Mouse (Mus musculus) limb, embryonic 14.5 days (tissue): Measurements from ENCODE around the gene Cops9. TPM values are rescaled to one million over a fixed set of nuclear protein-coding genes. Genes with fewer than 3 reads are reported as not detected.

Experiments
- ATAC-seq: fragments of 200-750 bp; cut with Nextera tagmentation; 2 replicates; pipeline ENCODE4 v1.8.0; 2017; ENCODE audit warnings: low read depth, moderate number of reproducible peaks, moderate TSS enrichment; ENCODE audit not compliant: low FRiP score
- DNase-seq: peaks from one replicate; pipeline ENCODE4 v3.0.0-alpha.2; 2015; ENCODE audit warnings: low spot score
- H3K27ac ChIP-seq: fragments of 300-500 bp; sonication (generic); replicated peaks from 2 replicates; pipeline ENCODE4 v1.5.1; 2014; ENCODE audit warnings: low read depth, mild to moderate bottlenecking, low read length, moderate library complexity, mixed read lengths
- H3K27me3 ChIP-seq: fragments of 300-500 bp; sonication (generic); 2 replicates; pipeline ENCODE4 v1.6.1; 2014; ENCODE audit warnings: low read length, mixed read lengths; ENCODE audit not compliant: control insufficient read depth, insufficient read depth
- H3K36me3 ChIP-seq: fragments of 300-500 bp; sonication (generic); 2 replicates; pipeline ENCODE4 v1.6.1; 2014; ENCODE audit warnings: mild to moderate bottlenecking, low read length, moderate library complexity, mixed read lengths; ENCODE audit not compliant: control insufficient read depth, insufficient read depth
- H3K4me1 ChIP-seq: fragments of 300-500 bp; sonication (generic); 2 replicates; pipeline ENCODE4 v1.6.1; 2014; ENCODE audit warnings: antibody characterized with exemption, low read length, mixed read lengths; ENCODE audit not compliant: control insufficient read depth, insufficient read depth
- H3K4me2 ChIP-seq: fragments of 300-500 bp; sonication (generic); replicated peaks from 2 replicates; pipeline ENCODE4 v1.6.1; 2014; ENCODE audit warnings: low read depth, mild to moderate bottlenecking, low read length, moderate library complexity; ENCODE audit not compliant: severe bottlenecking
- H3K4me3 ChIP-seq: fragments of 300-500 bp; sonication (generic); replicated peaks from 2 replicates; pipeline ENCODE4 v1.5.1; 2014; ENCODE audit warnings: low read length
- H3K9ac ChIP-seq: fragments of 300-500 bp; sonication (generic); 2 replicates; pipeline ENCODE4 v1.6.1; 2014; ENCODE audit warnings: mild to moderate bottlenecking, low read depth, low read length, moderate library complexity; ENCODE audit not compliant: severe bottlenecking
- H3K9me3 ChIP-seq: fragments of 300-500 bp; sonication (generic); 2 replicates; pipeline ENCODE4 v1.6.1; 2016; ENCODE audit warnings: low read length; ENCODE audit not compliant: control insufficient read depth
- POLR2A ChIP-seq: fragments of 200-500 bp; IDR thresholded peaks from 2 replicates; pipeline ENCODE4 v1.8.0; 2012; ENCODE audit warnings: inconsistent platforms, mild to moderate bottlenecking, moderate library complexity, borderline replicate concordance; ENCODE audit not compliant: insufficient read depth, insufficient read length; ENCODE audit errors: extremely low read depth
- WGBS: fragments of 180-500 bp; shearing (Covaris S2); extraction: QIAGEN DNeasy Blood & Tissue Kit; methylation state at CpG from one replicate; pipeline ENCODE4 v1.1.7; 2014; 5-methylcytosine and 5-hydroxymethylcytosine counted together
- polyA plus RNA-seq, 2 experiments: library from polyadenylated mRNA; depleted of rRNA in 1 of 2; stranded (reverse) in 1 of 2; unstranded in 1 of 2; fragments of >200 nt; fragmentation: Nextera tagmentation in 1 of 2; extraction: Ambion mirVana in 1 of 2; gene quantifications; 2 replicates each; pipeline versions ENCODE4 v1.2.1 to v1.2.3; 2012 to 2014

Gene Cops9
- polyA plus RNA-seq, 2 experiments = 208 to 441 TPM

DNA sequence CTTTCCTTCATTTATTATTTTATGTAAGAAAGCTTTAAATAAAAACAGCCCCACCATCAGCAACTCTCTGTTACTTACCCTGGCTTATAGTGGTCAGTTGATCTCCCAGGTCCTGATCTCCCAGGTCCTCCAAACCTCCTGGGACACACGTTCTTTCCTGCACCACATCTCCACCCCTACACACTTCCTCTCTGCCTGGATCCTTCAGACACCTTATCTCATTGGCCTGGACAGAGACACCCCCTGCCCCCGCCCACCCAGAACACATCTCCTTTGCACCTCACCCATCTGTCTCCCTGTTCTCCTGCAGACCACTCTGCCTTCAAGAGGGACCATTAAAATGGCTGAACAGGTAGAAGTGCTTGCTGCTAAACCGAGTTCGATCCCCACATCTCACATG lies 5.2 kb upstream of the Cops9 start:
- no peak for ATAC-seq
- 71% methylated on average over 4 of the region's 4 CpGs for WGBS
- TF ChIP-seq POLR2A = no peak

DNA sequence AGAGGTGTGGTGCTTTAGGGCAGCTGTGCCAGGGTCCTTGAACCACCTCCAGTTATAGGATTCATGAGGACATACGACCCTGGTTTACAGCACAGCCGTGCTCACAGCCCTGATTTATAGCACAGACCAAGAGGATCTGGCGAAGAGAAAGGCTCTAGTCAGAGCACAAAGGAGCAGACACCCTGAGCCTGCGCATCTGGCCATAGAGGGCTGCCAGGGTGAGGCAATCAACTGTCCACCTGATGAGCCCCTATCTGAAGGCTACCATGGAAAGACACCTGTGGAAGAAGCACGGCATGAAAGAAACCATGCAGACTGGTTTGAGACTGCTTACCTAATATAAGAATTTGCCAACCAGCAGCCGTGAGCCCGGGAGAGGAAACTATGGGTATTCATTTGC lies 4.8 kb upstream of the Cops9 start:
- Histone ChIP-seq H3K27ac (no peak overlapping the region), H3K36me3 (no peaks in the 10 kb centered on the region), H3K4me2 (no peak overlapping the region), H3K4me3 (no peak overlapping the region), H3K4me1 (no peaks in the 10 kb centered on the region; the same call in none of the 2 replicates), H3K9me3 (no peaks in the 10 kb centered on the region), H3K9ac (no peak overlapping the region), H3K27me3 (no peaks in the 10 kb centered on the region)
- DNase-seq (no peak), ATAC-seq (no peak)
- TF ChIP-seq POLR2A = no peak
- WGBS = 61% methylated on average over 7 of the region's 7 CpGs

More for the DNA sequence above, 5.2 kb upstream of the Cops9 start:
- Histone ChIP-seq H3K4me1 (no peaks in the 10 kb centered on the region; the same call in none of the 2 replicates), H3K4me3 (no peak overlapping the region), H3K4me2 (no peak overlapping the region), H3K9ac (no peak overlapping the region), H3K27me3 (no peaks in the 10 kb centered on the region), H3K9me3 (no peaks in the 10 kb centered on the region), H3K27ac (no peak overlapping the region), H3K36me3 (no peaks in the 10 kb centered on the region)
- no peak for DNase-seq

- no peak for DNase-seq
Measured at GRCm38 (mm10) chr1:92646111-92646510, 4.3 kb upstream of the Cops9 start.

GRCm38 (mm10) chr1:92644916-92645315 lies 3.1 kb upstream of the Cops9 start:
- Histone ChIP-seq H3K9me3 (no peaks in the 10 kb centered on the region), H3K9ac (no peak overlapping the region), H3K27ac (no peak overlapping the region), H3K4me1 (peaks cover 6% of the 10 kb centered on the region), H3K4me2 (no peak overlapping the region), H3K27me3 (no peaks in the 10 kb centered on the region), H3K36me3 (no peaks in the 10 kb centered on the region), H3K4me3 (no peak overlapping the region)
- DNase-seq (no peak), ATAC-seq (no peak)
- TF ChIP-seq POLR2A = no peak
- WGBS = 89% methylated on average over 5 of the region's 5 CpGs

More at GRCm38 (mm10) chr1:92646111-92646510, 4.3 kb upstream of the Cops9 start:
- H3K4me1 ChIP-seq = peaks cover under 1% of the 10 kb centered on the region; the same call in 1 of the 2 replicates
- no peak overlapping the region for H3K4me3 ChIP-seq
- H3K27me3 ChIP-seq = no peaks in the 10 kb centered on the region
- ATAC-seq = no peak
- H3K36me3 ChIP-seq = no peaks in the 10 kb centered on the region
- no peak overlapping the region for H3K27ac ChIP-seq
- no peaks in the 10 kb centered on the region for H3K9me3 ChIP-seq
- H3K4me2 ChIP-seq = no peak overlapping the region
- H3K9ac ChIP-seq = no peak overlapping the region; the same call in 1 of the 2 replicates
- WGBS = 50% methylated on average over 2 of the region's 2 CpGs
- TF ChIP-seq POLR2A = no peak

DNA sequence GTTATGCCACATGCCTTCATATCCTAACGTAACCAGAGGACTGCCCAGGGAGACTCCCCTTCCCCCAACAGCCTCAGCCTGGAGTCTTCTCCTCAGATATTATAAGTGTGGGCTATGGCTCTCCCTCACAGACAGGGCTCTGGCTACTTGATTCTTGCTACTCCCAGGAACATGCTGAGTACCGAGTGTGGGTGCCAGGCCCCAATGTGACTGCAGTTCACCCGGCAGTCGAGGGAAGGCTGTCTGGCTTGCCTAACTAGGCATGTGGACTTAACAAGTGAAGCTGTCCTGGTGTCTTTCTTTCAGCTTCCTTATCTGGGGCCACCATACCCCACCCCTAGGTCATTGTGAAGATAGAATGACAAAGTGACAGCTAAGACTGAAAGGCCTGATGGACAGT lies 1.9 kb upstream of the Cops9 start:
- H3K9ac ChIP-seq = no peak overlapping the region
- ATAC-seq (no peak), DNase-seq (no peak)
- no peaks in the 10 kb centered on the region for H3K27me3 ChIP-seq
- no peak overlapping the region for H3K27ac ChIP-seq
- WGBS = 78% methylated on average over 4 of the region's 4 CpGs
- H3K4me2 ChIP-seq = no peak overlapping the region
- peaks cover 6% of the 10 kb centered on the region for H3K4me1 ChIP-seq
- H3K36me3 ChIP-seq = peaks cover 6% of the 10 kb centered on the region
- H3K9me3 ChIP-seq = no peaks in the 10 kb centered on the region
- H3K4me3 ChIP-seq = no peak overlapping the region
- TF ChIP-seq POLR2A = no peak

- Histone ChIP-seq H3K9me3 (no peaks in the 10 kb centered on the region), H3K27ac (no peak overlapping the region), H3K27me3 (no peaks in the 10 kb centered on the region), H3K9ac (no peak overlapping the region), H3K36me3 (peaks cover 36% of the 10 kb centered on the region), H3K4me3 (no peak overlapping the region), H3K4me2 (peak overlapping the region; percentile 78), H3K4me1 (peaks cover 6% of the 10 kb centered on the region)
- no peak for TF ChIP-seq POLR2A
- ATAC-seq (no peak), DNase-seq (no peak)
- 87% methylated on average over 6 of the region's 6 CpGs for WGBS
Measured at GRCm38 (mm10) chr1:92640393-92640792, 1.4 kb downstream of the Cops9 start.
